Mouse (Mus musculus) embryonic fibroblast, embryonic 13.5 days (primary cell): ENCODE measurements around the gene Nedd1.

Source experiments
- CTCF ChIP-seq: IDR thresholded peaks from 2 replicates; pipeline ENCODE4 v1.5.1; 2011; ENCODE audit warnings: mild to moderate bottlenecking, control low read depth, low read length, moderate library complexity, borderline replicate concordance; ENCODE audit not compliant: insufficient read depth
- POLR2A ChIP-seq: IDR thresholded peaks from 2 replicates; pipeline ENCODE4 v1.6.1; 2011; ENCODE audit warnings: low read depth, mild to moderate bottlenecking, control low read depth, low read length, moderate library complexity

DNA sequence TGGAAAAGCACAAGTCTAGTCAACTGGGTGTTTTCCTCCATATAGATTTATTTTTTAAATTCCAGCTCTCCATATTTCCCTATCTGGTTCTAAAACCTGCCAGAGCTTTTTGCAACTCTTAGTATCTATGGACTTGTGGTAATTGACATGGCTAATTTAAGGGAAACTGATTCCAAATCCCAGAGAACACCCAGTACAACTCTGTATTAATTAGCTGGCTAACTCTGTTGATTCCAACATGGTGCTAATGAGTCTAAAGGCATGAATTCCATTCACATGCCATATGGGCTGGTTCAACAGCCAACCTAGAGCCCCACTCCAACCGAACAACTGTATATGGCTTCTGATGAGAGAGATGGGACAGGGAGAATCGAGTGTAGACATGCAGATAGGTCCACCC is 74.5 kb downstream of the Nedd1 start:
- TF ChIP-seq CTCF (no peak), POLR2A (no peak)
